Mouse (Mus musculus) myocyte (in vitro differentiated cells): ENCODE measurements at regions not wholly inside any gene's neighbourhood (a gene's known extent, or its start where the extent isn't known, plus 50 kb on each side); places are given as distances from the start of the nearest gene placed in this dataset.

Experiments used
- H3K27me3 ChIP-seq: one replicate; pipeline ENCODE4 v1.6.1; 2011; ENCODE audit not compliant: control insufficient read depth, insufficient read depth, insufficient read length
- H3K36me3 ChIP-seq: one replicate; pipeline ENCODE4 v1.6.1; 2011; ENCODE audit not compliant: control insufficient read depth, insufficient read depth
- H3K4me2 ChIP-seq: one replicate; pipeline ENCODE4 v1.6.1; 2011; ENCODE audit warnings: low read depth, control low read depth
- H3K4me3 ChIP-seq: one replicate; pipeline ENCODE4 v1.5.1; 2011; ENCODE audit warnings: mild to moderate bottlenecking, control low read depth, moderate library complexity
- H3K79me2 ChIP-seq: one replicate; pipeline ENCODE4 v1.6.1; 2011; ENCODE audit not compliant: control insufficient read depth, insufficient read depth
- H3ac ChIP-seq: one replicate; pipeline ENCODE4 v1.6.1; 2011; ENCODE audit not compliant: control insufficient read depth, insufficient read length
- CEBPB ChIP-seq: IDR thresholded peaks from 2 replicates; pipeline ENCODE4 v1.6.1; 2011; ENCODE audit warnings: mild to moderate bottlenecking, moderate library complexity; ENCODE audit not compliant: poor library complexity, insufficient read depth, severe bottlenecking
- E2F4 ChIP-seq: IDR thresholded peaks from one replicate; pipeline ENCODE4 v1.6.1; 2011; ENCODE audit warnings: mild to moderate bottlenecking, control low read depth, moderate library complexity; ENCODE audit not compliant: insufficient read depth
- MAX ChIP-seq: IDR thresholded peaks from one replicate; pipeline ENCODE4 v1.6.1; 2011; ENCODE audit warnings: low read depth, mild to moderate bottlenecking, control low read depth
- MYOD1 ChIP-seq, 3 experiments: IDR thresholded peaks; one replicate each; pipeline ENCODE4 v1.6.1; 2011; ENCODE audit warnings: control low read depth in 2 of 3, low read depth in 2 of 3, mild to moderate bottlenecking in 2 of 3, moderate library complexity in 1 of 3; ENCODE audit not compliant: insufficient read length in 2 of 3, control insufficient read depth in 1 of 3
- MYOG ChIP-seq, 3 experiments: IDR thresholded peaks; one replicate each; pipeline ENCODE4 v1.6.1; 2011; ENCODE audit warnings: control low read depth in 2 of 3, low read depth in 2 of 3, mild to moderate bottlenecking in 2 of 3; ENCODE audit not compliant: insufficient read length in 2 of 3, control insufficient read depth in 1 of 3, insufficient read depth in 1 of 3
- POLR2A ChIP-seq: IDR thresholded peaks from one replicate; pipeline ENCODE4 v1.6.1; 2011; ENCODE audit warnings: low read depth, mild to moderate bottlenecking, control low read depth, moderate library complexity; ENCODE audit not compliant: insufficient read length
- POLR2AphosphoS2 ChIP-seq: IDR thresholded peaks from one replicate; pipeline ENCODE4 v1.6.1; 2011; ENCODE audit warnings: low read depth, control low read depth; ENCODE audit not compliant: insufficient read length
- REST ChIP-seq: IDR thresholded peaks from one replicate; pipeline ENCODE4 v1.6.1; 2011; ENCODE audit warnings: mild to moderate bottlenecking, control low read depth, moderate library complexity; ENCODE audit not compliant: insufficient read depth, insufficient read length
- SRF ChIP-seq: IDR thresholded peaks from one replicate; pipeline ENCODE4 v1.6.1; 2011; ENCODE audit warnings: low read depth; ENCODE audit not compliant: control insufficient read depth, insufficient read length
- TCF12 ChIP-seq: IDR thresholded peaks from one replicate; pipeline ENCODE4 v1.6.1; 2011; ENCODE audit warnings: mild to moderate bottlenecking, control low read depth; ENCODE audit not compliant: poor library complexity, insufficient read depth, severe bottlenecking
- TCF3 ChIP-seq: IDR thresholded peaks from one replicate; pipeline ENCODE4 v1.6.1; 2011; ENCODE audit warnings: low read depth, control low read depth; ENCODE audit not compliant: insufficient read length
- USF1 ChIP-seq: IDR thresholded peaks from one replicate; pipeline ENCODE4 v1.6.1; 2011; ENCODE audit warnings: low read depth, mild to moderate bottlenecking, control low read depth, moderate library complexity

DNA sequence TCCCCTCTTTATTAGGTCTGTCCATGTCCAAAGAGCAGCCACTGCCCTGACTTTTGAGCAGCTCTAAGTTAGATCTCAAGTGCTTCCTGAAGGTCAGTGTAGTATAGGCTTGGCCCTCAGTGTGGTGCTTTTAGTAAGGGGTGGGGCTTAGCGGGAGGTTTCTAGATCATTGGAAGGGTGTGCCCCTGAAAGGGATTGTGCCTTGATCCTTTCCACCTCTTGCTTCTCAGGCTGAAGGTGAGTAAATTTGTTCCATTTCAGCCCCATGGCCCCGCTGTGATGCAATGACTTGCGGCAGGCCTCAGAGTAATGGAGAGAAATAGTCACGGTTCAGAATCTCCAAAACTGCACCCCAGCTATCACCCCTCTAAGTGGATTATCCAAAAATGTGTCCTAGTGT, 84.5 kb upstream of the Klf14 start:
- H3K27me3 ChIP-seq: no peaks in the 10 kb centered on the region
- H3ac ChIP-seq: no peak overlapping the region
- TF ChIP-seq CEBPB (no peak), TCF3 (no peak), TCF12 (no peak), USF1 (no peak), MYOD1 (IDR thresholded peaks at IDR 0.05; ENCODE audit: control insufficient read depth in 1 of 3, insufficient read length in 2 of 3, low read depth in 2 of 3) (no peak), MYOG (IDR thresholded peaks at IDR 0.05; ENCODE audit: control insufficient read depth in 1 of 3, insufficient read depth in 1 of 3, insufficient read length in 2 of 3, low read depth in 2 of 3) (no peak), SRF (no peak), MAX (no peak), POLR2A (no peak), POLR2AphosphoS2 (no peak)

GRCm38 (mm10) chr6:31043919-31044318, 85.0 kb upstream of the Klf14 start:
- Histone ChIP-seq H3ac (no peak overlapping the region), H3K36me3 (no peaks in the 10 kb centered on the region), H3K79me2 (no peaks in the 10 kb centered on the region), H3K4me3 (no peak overlapping the region), H3K27me3 (no peaks in the 10 kb centered on the region), H3K4me2 (no peak overlapping the region)
- TF ChIP-seq SRF (no peak), USF1 (no peak), MAX (no peak), TCF12 (no peak), MYOG (IDR thresholded peaks at IDR 0.05; ENCODE audit: control insufficient read depth in 1 of 3, insufficient read depth in 1 of 3, insufficient read length in 2 of 3, low read depth in 2 of 3) (no peak), CEBPB (no peak), POLR2A (no peak), POLR2AphosphoS2 (no peak), E2F4 (no peak), REST (no peak), MYOD1 (IDR thresholded peaks at IDR 0.05; ENCODE audit: control insufficient read depth in 1 of 3, insufficient read length in 2 of 3, low read depth in 2 of 3) (no peak), TCF3 (no peak)

More for the DNA sequence above, 84.5 kb upstream of the Klf14 start:
- H3K4me3 ChIP-seq: no peak overlapping the region
- H3K36me3 ChIP-seq: no peaks in the 10 kb centered on the region
- no peak overlapping the region for H3K4me2 ChIP-seq
- no peaks in the 10 kb centered on the region for H3K79me2 ChIP-seq

DNA sequence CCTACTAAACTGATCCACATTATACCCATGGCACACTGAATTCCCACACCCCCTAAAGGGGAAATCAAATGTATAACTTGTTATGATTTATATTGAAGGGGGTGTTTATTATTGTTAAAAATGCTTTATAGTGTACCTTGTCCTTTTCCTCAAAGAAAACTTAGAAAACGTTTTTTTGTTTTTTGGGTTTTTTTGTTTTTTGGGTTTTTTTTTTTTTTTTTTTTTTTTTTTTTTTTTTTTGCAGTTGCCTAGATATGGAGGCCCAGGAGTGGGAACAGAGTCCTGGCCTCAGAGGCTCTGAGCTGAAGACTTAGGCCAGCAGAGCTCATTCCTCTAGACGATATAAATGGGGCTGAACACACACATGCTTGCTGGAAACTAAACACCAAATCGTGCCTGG, 87.3 kb upstream of the Klf14 start:
- Histone ChIP-seq H3K4me3 (no peak overlapping the region), H3K27me3 (no peaks in the 10 kb centered on the region), H3K4me2 (no peak overlapping the region), H3K36me3 (no peaks in the 10 kb centered on the region), H3K79me2 (no peaks in the 10 kb centered on the region), H3ac (no peak overlapping the region)
- TF ChIP-seq CEBPB (no peak), USF1 (no peak)

DNA sequence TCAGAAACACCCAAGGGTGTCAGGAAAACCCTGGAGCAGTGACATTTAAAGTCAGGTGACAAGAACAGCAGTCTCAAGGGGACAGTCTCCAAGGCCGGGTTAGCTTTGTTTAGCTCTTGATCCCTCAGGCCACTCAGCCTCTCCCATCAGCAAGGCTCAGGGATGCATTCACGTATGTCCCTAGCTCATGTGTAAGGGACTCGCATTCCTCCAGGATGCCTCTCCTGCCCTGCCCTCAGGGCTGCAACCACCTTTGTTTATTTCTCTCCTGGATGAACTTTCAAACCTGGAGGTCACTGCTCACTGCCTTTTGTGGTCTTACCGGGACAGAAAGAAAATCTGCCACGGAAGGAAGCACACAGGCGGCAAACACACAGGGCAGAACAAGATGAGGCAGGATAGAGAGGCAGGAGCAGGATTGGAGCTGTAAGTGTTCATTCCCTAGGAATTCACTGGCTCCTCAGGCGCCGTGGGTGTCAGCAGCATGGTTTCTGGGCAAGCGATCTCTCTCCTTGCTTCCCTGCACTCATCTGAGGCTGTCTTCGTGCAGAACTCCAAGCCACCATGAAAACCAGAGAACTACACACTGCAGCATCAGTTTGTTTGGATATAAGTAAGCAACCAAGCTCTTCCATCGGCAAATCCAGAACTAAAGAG, 90.2 kb upstream of the Klf14 start:
- Histone ChIP-seq H3K4me2 (no peak overlapping the region), H3K36me3 (no peaks in the 10 kb centered on the region), H3K4me3 (no peak overlapping the region), H3K79me2 (no peaks in the 10 kb centered on the region), H3ac (no peak overlapping the region), H3K27me3 (no peaks in the 10 kb centered on the region)
- TF ChIP-seq POLR2A (no peak), TCF12 (no peak), REST (no peak), E2F4 (no peak), SRF (no peak), MYOD1 (IDR thresholded peaks at IDR 0.05; ENCODE audit: control insufficient read depth in 1 of 3, insufficient read length in 2 of 3, low read depth in 2 of 3) (no peak), MYOG (IDR thresholded peaks at IDR 0.05; ENCODE audit: control insufficient read depth in 1 of 3, insufficient read depth in 1 of 3, insufficient read length in 2 of 3, low read depth in 2 of 3) (no peak), CEBPB (no peak), POLR2AphosphoS2 (no peak), MAX (no peak), TCF3 (no peak), USF1 (no peak)

- H3K4me3 ChIP-seq: no peak overlapping the region
- peaks cover 11% of the 10 kb centered on the region for H3K36me3 ChIP-seq
- peak; percentile 72 for TF ChIP-seq USF1
- no peak for TF ChIP-seq TCF3
- H3K4me2 ChIP-seq: peak overlapping the region; percentile 27
- H3ac ChIP-seq: no peak overlapping the region
- H3K27me3 ChIP-seq: no peaks in the 10 kb centered on the region
- no peaks in the 10 kb centered on the region for H3K79me2 ChIP-seq
These were observed 92.0 kb upstream of the Klf14 start for GRCm38 (mm10) chr6:31050831-31051230.
